In the genomic region with DNA sequence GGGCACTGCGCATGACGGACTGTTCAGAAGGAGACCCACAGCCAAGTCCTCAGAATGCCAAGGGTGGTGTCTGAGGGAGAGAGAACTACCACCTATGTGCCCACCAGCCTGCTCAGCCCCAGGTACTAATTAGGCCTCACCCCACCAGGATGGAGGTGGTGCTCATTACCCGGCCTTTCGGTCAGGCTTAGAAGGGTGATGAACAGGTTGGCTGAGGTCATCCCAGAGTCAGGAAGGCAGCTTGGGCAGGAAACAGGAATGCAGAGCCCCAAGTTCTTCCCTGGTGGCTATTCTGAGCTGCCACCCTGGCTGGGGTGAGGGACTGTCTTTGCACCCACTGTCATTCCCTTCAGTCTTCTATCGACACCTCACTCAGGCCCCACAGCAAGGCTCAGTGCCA, we compare ENCODE assay signal across 31 mouse cellular contexts. TPM values are rescaled to one million over a fixed set of nuclear protein-coding genes. Genes with fewer than 3 reads are reported as not detected.
A peak's percentile ranks its signal among the peaks of the same experiment; 100 is the strongest.
DNase-seq lines count a peak whose midpoint lies in the region; ATAC-seq and TF ChIP-seq lines count a peak whose summit lies in the region.
"Had no signal": no experiment of that assay in that cellular context is flagged by ENCODE, and none has a peak within 500 bp of the region (broad histone marks: within the 10 kb centered on the region; RNA-seq: fewer than 3 reads in every experiment).

No protein-coding gene starts in this region.

- WGBS in heart, adult 2 months, result 60% methylated on average over 5 of the region's 5 CpGs
- 89% methylated on average over 5 of the region's 5 CpGs for WGBS in liver, embryonic 14.5 days (ENCODE audit: insufficient replicate concordance)

- peak in 1 of 2 experiments; percentile 20 for DNase-seq in heart, adult 2 months
- DNase-seq in heart, postnatal 14 days, result no peak
- no peak for DNase-seq in layer of hippocampus, adult 2 months (ENCODE audit: low spot score in 2 of 2)
- DNase-seq in layer of hippocampus, adult 11-12 months (ENCODE audit: low spot score), result no peak
- no peak for DNase-seq in liver, embryonic 14.5 days (ENCODE audit: low read depth in 3 of 3, low spot score in 3 of 3)
- DNase-seq in spleen, postnatal 36 days (ENCODE audit: low spot score in 2 of 2), result no peak
- no peak for DNase-seq in adrenal gland, adult 8-10 months
- DNase-seq: cerebellum, adult 8-10 months; cerebellum, postnatal 36 days; embryo, embryonic 11 days; heart, postnatal 4 days; kidney, adult 9 months; kidney, postnatal 14 days; layer of hippocampus, postnatal 36 days; lung, postnatal 4 days had no signal

- peak overlapping the region; percentile 90 for H3K27ac ChIP-seq in heart, adult 2 months
- peak overlapping the region; percentile 7; the same call in 1 of the 2 replicates for H3K27ac ChIP-seq in layer of hippocampus, adult 2 months
- H3K27ac ChIP-seq in brown adipose tissue, adult 24 weeks (replicated peaks; ENCODE audit: low read depth, low read length), result peak overlapping the region; percentile 96
- H3K27ac ChIP-seq in liver, embryonic 14.5 days, result peak overlapping the region; percentile 100
- H3K27ac ChIP-seq: embryonic facial prominence, embryonic 13.5 days; intestine, embryonic 15.5 days had no signal

- intact Hi-C loops in heart, adult 2 months (cut with DNase I), result loop anchor here (10.0 kb wide), 1 partner anchor 409 kb away; the partner anchor contains the start of gene Mafk
- intact Hi-C loops in heart, postnatal 14 days (cut with DNase I), result no loop called here

- peak overlapping the region; percentile 37 for H3K4me2 ChIP-seq in liver, embryonic 14.5 days (ENCODE audit: low read depth)
- H3K4me2 ChIP-seq: embryonic facial prominence, embryonic 13.5 days; intestine, embryonic 15.5 days; midbrain, embryonic 11.5 days had no signal

- no peak overlapping the region for H3K4me3 ChIP-seq in heart, adult 2 months
- no peak overlapping the region for H3K4me3 ChIP-seq in layer of hippocampus, adult 2 months
- no peak overlapping the region for H3K4me3 ChIP-seq in brown adipose tissue, adult 24 weeks (ENCODE audit: insufficient read depth, low read depth, low read length)
- no peak overlapping the region; a peak in 1 of 4 replicates for H3K4me3 ChIP-seq in liver, embryonic 14.5 days (ENCODE audit: insufficient read depth in 1 of 2, low read depth in 2 of 2, low read length in 2 of 2)
- H3K4me3 ChIP-seq: embryonic facial prominence, embryonic 13.5 days; intestine, embryonic 15.5 days had no signal

- ATAC-seq in liver, embryonic 14.5 days (ENCODE audit: insufficient read depth), result no peak
- ATAC-seq: forebrain, embryonic 14.5 days; hindbrain, embryonic 16.5 days; intestine, embryonic 15.5 days; Patski had no signal

- no peak for TF ChIP-seq EP300 in heart, adult 2 months (IDR thresholded peaks at IDR 0.05; ENCODE audit: insufficient read depth, low read depth, low read length)
- no peak for TF ChIP-seq EP300 in liver, embryonic 14.5 days (IDR thresholded peaks at IDR 0.05; ENCODE audit: low read depth)

- H3K79me2 ChIP-seq in heart, adult 2 months (replicated peaks; ENCODE audit: control insufficient read depth, insufficient read depth, low read length), result no peaks in the 10 kb centered on the region; the same call in 1 of the 2 replicates

- H3K4me1 ChIP-seq in heart, adult 2 months (ENCODE audit: control insufficient read depth, insufficient read depth, low read length), result peaks cover 62% of the 10 kb centered on the region
- H3K4me1 ChIP-seq in brown adipose tissue, adult 24 weeks (ENCODE audit: control insufficient read depth, insufficient read depth, insufficient read length, low read length), result peaks cover 66% of the 10 kb centered on the region
- H3K4me1 ChIP-seq in liver, embryonic 14.5 days (replicated peaks; ENCODE audit: control insufficient read depth in 2 of 2, insufficient read depth in 2 of 2, low read length in 1 of 2), result peaks cover 75 to 82% of the 10 kb centered on the region in 2 experiments

- no peak for TF ChIP-seq CTCF in heart, adult 2 months (IDR thresholded peaks at IDR 0.05)
- TF ChIP-seq CTCF in layer of hippocampus, adult 2 months (conservative IDR thresholded peaks at IDR 0.05), result no peak
- TF ChIP-seq CTCF in liver, embryonic 14.5 days (IDR thresholded peaks at IDR 0.05; ENCODE audit: low read depth), result no peak

- no peaks in the 10 kb centered on the region for H3K9me3 ChIP-seq in liver, embryonic 14.5 days (ENCODE audit: control insufficient read depth, low read length)
- H3K9me3 ChIP-seq: embryonic facial prominence, embryonic 13.5 days; intestine, embryonic 15.5 days had no signal

- peaks cover 7% of the 10 kb centered on the region; the same call in 1 of the 2 replicates for H3K36me3 ChIP-seq in heart, adult 2 months (ENCODE audit: control insufficient read depth, insufficient read depth, low read length)
- H3K36me3 ChIP-seq in liver, embryonic 14.5 days (replicated peaks; ENCODE audit: control insufficient read depth, insufficient read depth, low read depth), result peaks cover 16% of the 10 kb centered on the region
- H3K36me3 ChIP-seq: embryonic facial prominence, embryonic 13.5 days; intestine, embryonic 15.5 days had no signal

- H3K9ac ChIP-seq in heart, adult 2 months (ENCODE audit: low read depth, low read length), result no peak overlapping the region
- H3K9ac ChIP-seq in liver, embryonic 14.5 days (replicated peaks), result peak overlapping the region; percentile 32
- H3K9ac ChIP-seq: embryonic facial prominence, embryonic 13.5 days; intestine, embryonic 15.5 days had no signal

- no peak for TF ChIP-seq POLR2A in heart, adult 2 months (IDR thresholded peaks at IDR 0.05; ENCODE audit: insufficient read depth, low read depth, low read length)

- no peaks in the 10 kb centered on the region for H3K27me3 ChIP-seq in heart, adult 2 months (ENCODE audit: control insufficient read depth, insufficient read depth, low read length)
- H3K27me3 ChIP-seq in liver, embryonic 14.5 days (ENCODE audit: control insufficient read depth, insufficient read depth, low read length), result no peaks in the 10 kb centered on the region
- H3K27me3 ChIP-seq: embryonic facial prominence, embryonic 13.5 days; intestine, embryonic 15.5 days; Patski had no signal

RNA-seq across cellular contexts. Expression of gene Gpr146, which starts 8.6 kb away (rescaled TPM):
- 10 to 100 TPM; 42.9 to 56.6 TPM for total RNA-seq in heart, adult 2 months (2021)
- 62.4 and 77.0 TPM in 2 replicates for polyA plus RNA-seq in heart, adult 2 months (2012; rRNA removed)
- total RNA-seq in heart, postnatal 14 days (2021), result 10 to 100 TPM; 41.8 to 46.5 TPM
- 10 to 100 TPM; 11.5 to 12.8 TPM for total RNA-seq in layer of hippocampus, adult 2 months (2021)
- polyA plus RNA-seq in brown adipose tissue, adult 24 weeks (2012; ENCODE audit: insufficient read depth, insufficient read length, missing spikeins), result 18.1 and 19.7 TPM in 2 replicates
- polyA plus RNA-seq in liver, embryonic 14.5 days (2012; rRNA removed), result 14.6 and 14.7 TPM in 2 replicates
- 18.4 and 20.1 TPM in 2 replicates for polyA plus RNA-seq in liver, embryonic 14.5 days (2014; fragmentation: Nextera tagmentation; extraction: Ambion mirVana)
- total RNA-seq in adrenal gland, adult 8-10 months (2022), result 10 to 100 TPM; 13.6 to 25.0 (median 18.1) TPM

RNA-seq across cellular contexts. Expression of gene C130050O18Rik, which starts 19.0 kb away (rescaled TPM):
- total RNA-seq in heart, adult 2 months (2021), result 1 to 10 TPM in 1 of 2 experiments, under 1 TPM in 1; 0.68 to 1.1 TPM
- polyA plus RNA-seq in heart, adult 2 months (2012; rRNA removed), result 0.98 and 1.1 TPM in 2 replicates
- total RNA-seq in heart, postnatal 14 days (2021), result under 1 TPM; 0.74 to 0.80 TPM
- under 1 TPM in 1 of 2 experiments, not detected in 1; 0.18 TPM for total RNA-seq in layer of hippocampus, adult 2 months (2021)
- 1.3 TPM in 1 of 2 replicates, not detected in the other for polyA plus RNA-seq in brown adipose tissue, adult 24 weeks (2012; ENCODE audit: insufficient read depth, insufficient read length, missing spikeins)
- 0.93 and 1.1 TPM in 2 replicates for polyA plus RNA-seq in liver, embryonic 14.5 days (2012; rRNA removed)
- polyA plus RNA-seq in liver, embryonic 14.5 days (2014; fragmentation: Nextera tagmentation; extraction: Ambion mirVana), result 1.0 and 1.3 TPM in 2 replicates
- total RNA-seq in adrenal gland, adult 8-10 months (2022), result 1 to 10 TPM in 3 of 4 experiments, under 1 TPM in 1; 0.94 to 1.4 (median 1.2) TPM

RNA-seq across cellular contexts. Expression of gene Cyp2w1, which starts 33.6 kb away (rescaled TPM):
- total RNA-seq in heart, adult 2 months (2021), result not detected
- not detected in 2 replicates for polyA plus RNA-seq in heart, adult 2 months (2012; rRNA removed)
- not detected for total RNA-seq in heart, postnatal 14 days (2021)
- total RNA-seq in layer of hippocampus, adult 2 months (2021), result not detected
- polyA plus RNA-seq in brown adipose tissue, adult 24 weeks (2012; ENCODE audit: insufficient read depth, insufficient read length, missing spikeins), result not detected in 2 replicates
- 0.03 and 0.05 TPM in 2 replicates for polyA plus RNA-seq in liver, embryonic 14.5 days (2012; rRNA removed)
- not detected in 2 replicates for polyA plus RNA-seq in liver, embryonic 14.5 days (2014; fragmentation: Nextera tagmentation; extraction: Ambion mirVana)
- total RNA-seq in adrenal gland, adult 8-10 months (2022), result not detected
- total RNA-seq: adrenal gland, adult 18-20 months; ES-E14; gastrocnemius, adult 8-10 months; granulocyte monocyte progenitor cell, adult 5-6 weeks; heart, postnatal 4 days; layer of hippocampus, adult 8-10 months; layer of hippocampus, postnatal 36 days; left cerebral cortex, postnatal 14 days; neutrophil, adult 5-6 weeks had no signal
- polyA plus RNA-seq: forebrain, embryonic 14.5 days; frontal cortex, adult 2 months; hindbrain, embryonic 16.5 days; midbrain, embryonic 11.5 days; Patski; thymus, postnatal 0 days had no signal

RNA-seq across cellular contexts. Expression of gene Cox19, which starts 34.8 kb away (rescaled TPM):
- 10 to 100 TPM; 82.8 to 94.8 TPM for total RNA-seq in heart, adult 2 months (2021)
- 110 and 112 TPM in 2 replicates for polyA plus RNA-seq in heart, adult 2 months (2012; rRNA removed)
- 10 to 100 TPM; 78.6 to 85.9 TPM for total RNA-seq in heart, postnatal 14 days (2021)
- 10 to 100 TPM; 74.3 to 76.8 TPM for total RNA-seq in layer of hippocampus, adult 2 months (2021)
- 250 and 278 TPM in 2 replicates for polyA plus RNA-seq in brown adipose tissue, adult 24 weeks (2012; ENCODE audit: insufficient read depth, insufficient read length, missing spikeins)
- 22.6 and 23.3 TPM in 2 replicates for polyA plus RNA-seq in liver, embryonic 14.5 days (2012; rRNA removed)
- polyA plus RNA-seq in liver, embryonic 14.5 days (2014; fragmentation: Nextera tagmentation; extraction: Ambion mirVana), result 61.4 and 62.3 TPM in 2 replicates
- total RNA-seq in adrenal gland, adult 8-10 months (2022), result 10 to 100 TPM; 59.6 to 79.9 (median 66.5) TPM

RNA-seq across cellular contexts. Expression of gene Gper1, which starts 36.9 kb away (rescaled TPM):
- 1 to 10 TPM; 1.4 to 1.5 TPM for total RNA-seq in heart, adult 2 months (2021)
- 2.0 and 4.9 TPM in 2 replicates for polyA plus RNA-seq in heart, adult 2 months (2012; rRNA removed)
- total RNA-seq in heart, postnatal 14 days (2021), result 1 to 10 TPM; 2.7 TPM
- total RNA-seq in layer of hippocampus, adult 2 months (2021), result 1 to 10 TPM; 2.1 to 2.4 TPM
- 1.8 TPM in 1 of 2 replicates, not detected in the other for polyA plus RNA-seq in brown adipose tissue, adult 24 weeks (2012; ENCODE audit: insufficient read depth, insufficient read length, missing spikeins)
- 0.06 and 0.07 TPM in 2 replicates for polyA plus RNA-seq in liver, embryonic 14.5 days (2012; rRNA removed)
- 0.20 TPM in 1 of 2 replicates, not detected in the other for polyA plus RNA-seq in liver, embryonic 14.5 days (2014; fragmentation: Nextera tagmentation; extraction: Ambion mirVana)
- total RNA-seq in adrenal gland, adult 8-10 months (2022), result 1 to 10 TPM; 3.9 to 7.8 (median 6.3) TPM
- total RNA-seq: granulocyte monocyte progenitor cell, adult 5-6 weeks had no signal

Comparison
In these comparisons a context has a peak if more than half of its experiments do, and no peak if none do; other contexts are left out.
1. H3K27ac ChIP-seq: peak in every context shown above with its lines; median percentile 100 in liver, embryonic 14.5 days; 96 in brown adipose tissue, adult 24 weeks; 90 in heart, adult 2 months; 7 in layer of hippocampus, adult 2 months.